Mouse (Mus musculus) heart, postnatal 0 days (tissue): ENCODE measurements around the gene Hpgd.

Experiments
- CTCF ChIP-seq: IDR thresholded peaks from 2 replicates; pipeline ENCODE4 v1.5.1; 2016; ENCODE audit warnings: antibody characterized with exemption, control low read depth, low read depth
- EP300 ChIP-seq: IDR thresholded peaks from 2 replicates; pipeline ENCODE4 v1.6.1; 2016; ENCODE audit warnings: antibody characterized with exemption, low read depth

- TF ChIP-seq CTCF, result no peak
- TF ChIP-seq EP300, result no peak
These were observed 42.4 kb downstream of the Hpgd start for GRCm38 (mm10) chr8:56336771-56337170.
